In genomic region chr1:71650741-71651140, GRCm38 (mm10) we compare ENCODE assay signal across 7 mouse cellular contexts. TPM values are rescaled to one million over a fixed set of nuclear protein-coding genes. Genes with fewer than 3 reads are reported as not detected.
DNase-seq lines count a peak whose midpoint lies in the region; ATAC-seq and TF ChIP-seq lines count a peak whose summit lies in the region.

No protein-coding gene starts in this region.

- no peak overlapping the region for H3K27ac ChIP-seq in forebrain, embryonic 12.5 days
- H3K27ac ChIP-seq in limb, embryonic 10.5 days = peak overlapping the region; percentile 73
- H3K27ac ChIP-seq in stomach, postnatal 0 days (replicated peaks) = no peak overlapping the region; the same call in 1 of the 2 replicates

- peaks cover 8% of the 10 kb centered on the region; the same call in 1 of the 2 replicates for H3K27me3 ChIP-seq in forebrain, embryonic 12.5 days
- no peaks in the 10 kb centered on the region for H3K27me3 ChIP-seq in limb, embryonic 10.5 days (ENCODE audit: low read depth, poor library complexity, severe bottlenecking)
- H3K27me3 ChIP-seq in stomach, postnatal 0 days (ENCODE audit: control insufficient read depth, insufficient read depth, low read length) = no peaks in the 10 kb centered on the region

- H3K4me3 ChIP-seq in lung, adult 2 months (replicated peaks; ENCODE audit: extremely low read depth, low read depth, low read length) = no peak overlapping the region
- H3K4me3 ChIP-seq in forebrain, embryonic 12.5 days (replicated peaks) = 0 out of 2 replicates have a peak overlapping the region, but pooled peaks have one; percentile 26
- peak overlapping the region; percentile 84 for H3K4me3 ChIP-seq in limb, embryonic 10.5 days
- H3K4me3 ChIP-seq in stomach, postnatal 0 days (ENCODE audit: low read depth, low read length) = peak overlapping the region; percentile 71

- no peaks in the 10 kb centered on the region for H3K9me3 ChIP-seq in forebrain, embryonic 12.5 days
- H3K9me3 ChIP-seq in limb, embryonic 10.5 days (replicated peaks) = no peaks in the 10 kb centered on the region
- no peaks in the 10 kb centered on the region for H3K9me3 ChIP-seq in stomach, postnatal 0 days (ENCODE audit: control insufficient read depth, low read length)

- peak overlapping the region; percentile 12; the same call in 1 of the 2 replicates for H3K9ac ChIP-seq in forebrain, embryonic 12.5 days
- H3K9ac ChIP-seq in stomach, postnatal 0 days (ENCODE audit: low read length) = no peak overlapping the region

- DNase-seq in lung, postnatal 36 days = peak; percentile 13
- DNase-seq in lung, adult 2 months = no peak
- DNase-seq in limb, embryonic 10.5 days (ENCODE audit: low spot score) = no peak
- DNase-seq in stomach, postnatal 0 days (ENCODE audit: low spot score) = peak; percentile 31
- no peak for DNase-seq in thymus, postnatal 36 days
- no peak for DNase-seq in urinary bladder, postnatal 36 days (ENCODE audit: low spot score in 2 of 2)

- TF ChIP-seq POLR2A in lung, adult 2 months (IDR thresholded peaks at IDR 0.05; ENCODE audit: borderline replicate concordance, extremely low read depth, low read depth, low read length) = no peak

- no peak for ATAC-seq in forebrain, embryonic 12.5 days (ENCODE audit: low FRiP score)
- ATAC-seq in stomach, postnatal 0 days (ENCODE audit: low FRiP score, low TSS enrichment) = no peak

- H3K36me3 ChIP-seq in forebrain, embryonic 12.5 days (replicated peaks) = peaks cover 25% of the 10 kb centered on the region; the same call in 1 of the 2 replicates
- peaks cover 52% of the 10 kb centered on the region for H3K36me3 ChIP-seq in limb, embryonic 10.5 days
- no peaks in the 10 kb centered on the region for H3K36me3 ChIP-seq in stomach, postnatal 0 days (ENCODE audit: control insufficient read depth, insufficient read depth, low read length)

- peak overlapping the region; percentile 93 for H3K4me2 ChIP-seq in forebrain, embryonic 12.5 days
- peak overlapping the region; percentile 88 for H3K4me2 ChIP-seq in stomach, postnatal 0 days (replicated peaks; ENCODE audit: low read depth)

- WGBS in lung, adult 2 months = 45% methylated on average over 6 of the region's 6 CpGs
- whole genome bisulfite sequencing in forebrain, embryonic 12.5 days = 38% methylated on average over 6 of the region's 6 CpGs
- WGBS in limb, embryonic 10.5 days = 29% methylated on average over 6 of the region's 6 CpGs
- WGBS in stomach, postnatal 0 days = 24% methylated on average over 6 of the region's 6 CpGs

- TF ChIP-seq CTCF in lung, adult 2 months (IDR thresholded peaks at IDR 0.05; ENCODE audit: insufficient read depth, low read length) = no peak
- TF ChIP-seq CTCF in stomach, postnatal 0 days (IDR thresholded peaks at IDR 0.05; ENCODE audit: low read depth) = no peak

- H3K4me1 ChIP-seq in lung, adult 2 months (ENCODE audit: control insufficient read depth, insufficient read depth, low read length) = no peaks in the 10 kb centered on the region
- peaks cover 16% of the 10 kb centered on the region for H3K4me1 ChIP-seq in forebrain, embryonic 12.5 days
- peaks cover 28% of the 10 kb centered on the region for H3K4me1 ChIP-seq in limb, embryonic 10.5 days
- no peaks in the 10 kb centered on the region; the same call in 1 of the 2 replicates for H3K4me1 ChIP-seq in stomach, postnatal 0 days (replicated peaks; ENCODE audit: control insufficient read depth, insufficient read depth)

- no peak for TF ChIP-seq EP300 in stomach, postnatal 0 days (optimal IDR thresholded peaks at IDR 0.05)

RNA-seq across cellular contexts. Expression of gene Fn1, which starts 2.3 kb away (rescaled TPM):
- 177 and 224 TPM in 2 replicates for polyA plus RNA-seq in lung, adult 2 months (2012; rRNA removed)
- polyA plus RNA-seq in forebrain, embryonic 12.5 days (2016; fragmentation: Nextera tagmentation; extraction: Ambion mirVana) = 93.2 and 96.6 TPM in 2 replicates
- 129 and 191 TPM in 2 replicates for polyA plus RNA-seq in limb, embryonic 10.5 days (2016; fragmentation: Nextera tagmentation; extraction: Ambion mirVana)
- 65.1 and 74.2 TPM in 2 replicates for polyA plus RNA-seq in stomach, postnatal 0 days (2015; fragmentation: Nextera tagmentation; extraction: Ambion mirVana)

Comparison
In these comparisons a context has a peak if more than half of its experiments do, and no peak if none do; other contexts are left out.
1. DNase-seq: peak in lung, postnatal 36 days (single experiment) and stomach, postnatal 0 days (single experiment); none in lung, adult 2 months (single experiment), limb, embryonic 10.5 days (single experiment), thymus, postnatal 36 days (0 of 2) and urinary bladder, postnatal 36 days (0 of 2).